Mouse (Mus musculus) MEL (cell line): ENCODE measurements at regions not wholly inside any gene's neighbourhood (a gene's known extent, or its start where the extent isn't known, plus 50 kb on each side); places are given as distances from the start of the nearest gene placed in this dataset.

Source experiments
- BHLHE40 ChIP-seq: IDR thresholded peaks from 2 replicates; pipeline ENCODE4 v1.6.1; 2012; ENCODE audit warnings: low read depth, mild to moderate bottlenecking, inconsistent platforms, low read length, improper control_type of control experiment, borderline replicate concordance
- CTCF ChIP-seq, 3 experiments: IDR thresholded peaks in 2 of 3; conservative IDR thresholded peaks in 1 of 3; 2 replicates each; pipeline ENCODE4 v1.5.1; 2011 to 2012; ENCODE audit warnings: low read length in 3 of 3, low read depth in 2 of 3, mild to moderate bottlenecking in 2 of 3, improper control_type of control experiment in 1 of 3, inconsistent platforms in 1 of 3, mixed read lengths in 1 of 3, moderate library complexity in 1 of 3; ENCODE audit not compliant: control insufficient read depth in 1 of 3, insufficient read depth in 1 of 3, poor library complexity in 1 of 3, severe bottlenecking in 1 of 3
- POLR2AphosphoS5 ChIP-seq: IDR thresholded peaks from 2 replicates; pipeline ENCODE4 v1.6.1; 2012; ENCODE audit warnings: low read depth, borderline replicate concordance, mild to moderate bottlenecking, inconsistent platforms, low read length, moderate library complexity, mixed read lengths
- UBTF ChIP-seq: IDR thresholded peaks from 2 replicates; pipeline ENCODE4 v1.6.1; 2012; ENCODE audit warnings: low read depth, mild to moderate bottlenecking, inconsistent platforms, low read length, improper control_type of control experiment, moderate library complexity, borderline replicate concordance; ENCODE audit not compliant: insufficient read depth

GRCm38 (mm10) chr7:40620761-40621160 is 277.4 kb upstream of the Vstm2b start:
- no peak for TF ChIP-seq BHLHE40
- no peak for TF ChIP-seq UBTF
- TF ChIP-seq POLR2AphosphoS5, result no peak
- no peak for TF ChIP-seq CTCF (IDR thresholded peaks at IDR 0.05 in 2 of 3, conservative IDR thresholded peaks at IDR 0.05 in 1 of 3; ENCODE audit: control insufficient read depth in 1 of 3, insufficient read depth in 1 of 3, low read depth in 2 of 3, low read length in 3 of 3, poor library complexity in 1 of 3, severe bottlenecking in 1 of 3)
